Mouse (Mus musculus) limb, embryonic 14.5 days (tissue): ENCODE measurements around the gene Srsf7. TPM values are rescaled to one million over a fixed set of nuclear protein-coding genes. Genes with fewer than 3 reads are reported as not detected.

Experiments used
- ATAC-seq: fragments of 200-750 bp; cut with Nextera tagmentation; 2 replicates; pipeline ENCODE4 v1.8.0; 2017; ENCODE audit warnings: low read depth, moderate number of reproducible peaks, moderate TSS enrichment; ENCODE audit not compliant: low FRiP score
- DNase-seq: peaks from one replicate; pipeline ENCODE4 v3.0.0-alpha.2; 2015; ENCODE audit warnings: low spot score
- H3K27ac ChIP-seq: fragments of 300-500 bp; sonication (generic); replicated peaks from 2 replicates; pipeline ENCODE4 v1.5.1; 2014; ENCODE audit warnings: low read depth, mild to moderate bottlenecking, low read length, moderate library complexity, mixed read lengths
- H3K27me3 ChIP-seq: fragments of 300-500 bp; sonication (generic); 2 replicates; pipeline ENCODE4 v1.6.1; 2014; ENCODE audit warnings: low read length, mixed read lengths; ENCODE audit not compliant: control insufficient read depth, insufficient read depth
- H3K36me3 ChIP-seq: fragments of 300-500 bp; sonication (generic); 2 replicates; pipeline ENCODE4 v1.6.1; 2014; ENCODE audit warnings: mild to moderate bottlenecking, low read length, moderate library complexity, mixed read lengths; ENCODE audit not compliant: control insufficient read depth, insufficient read depth
- H3K4me1 ChIP-seq: fragments of 300-500 bp; sonication (generic); 2 replicates; pipeline ENCODE4 v1.6.1; 2014; ENCODE audit warnings: antibody characterized with exemption, low read length, mixed read lengths; ENCODE audit not compliant: control insufficient read depth, insufficient read depth
- H3K4me2 ChIP-seq: fragments of 300-500 bp; sonication (generic); replicated peaks from 2 replicates; pipeline ENCODE4 v1.6.1; 2014; ENCODE audit warnings: low read depth, mild to moderate bottlenecking, low read length, moderate library complexity; ENCODE audit not compliant: severe bottlenecking
- H3K4me3 ChIP-seq: fragments of 300-500 bp; sonication (generic); replicated peaks from 2 replicates; pipeline ENCODE4 v1.5.1; 2014; ENCODE audit warnings: low read length
- H3K9ac ChIP-seq: fragments of 300-500 bp; sonication (generic); 2 replicates; pipeline ENCODE4 v1.6.1; 2014; ENCODE audit warnings: mild to moderate bottlenecking, low read depth, low read length, moderate library complexity; ENCODE audit not compliant: severe bottlenecking
- H3K9me3 ChIP-seq: fragments of 300-500 bp; sonication (generic); 2 replicates; pipeline ENCODE4 v1.6.1; 2016; ENCODE audit warnings: low read length; ENCODE audit not compliant: control insufficient read depth
- POLR2A ChIP-seq: fragments of 200-500 bp; IDR thresholded peaks from 2 replicates; pipeline ENCODE4 v1.8.0; 2012; ENCODE audit warnings: inconsistent platforms, mild to moderate bottlenecking, moderate library complexity, borderline replicate concordance; ENCODE audit not compliant: insufficient read depth, insufficient read length; ENCODE audit errors: extremely low read depth
- WGBS: fragments of 180-500 bp; shearing (Covaris S2); extraction: QIAGEN DNeasy Blood & Tissue Kit; methylation state at CpG from one replicate; pipeline ENCODE4 v1.1.7; 2014; 5-methylcytosine and 5-hydroxymethylcytosine counted together
- polyA plus RNA-seq, 2 experiments: library from polyadenylated mRNA; depleted of rRNA in 1 of 2; stranded (reverse) in 1 of 2; unstranded in 1 of 2; fragments of >200 nt; fragmentation: Nextera tagmentation in 1 of 2; extraction: Ambion mirVana in 1 of 2; gene quantifications; 2 replicates each; pipeline versions ENCODE4 v1.2.1 to v1.2.3; 2012 to 2014

Gene Srsf7
- polyA plus RNA-seq, 2 experiments = 429 to 577 TPM

DNA sequence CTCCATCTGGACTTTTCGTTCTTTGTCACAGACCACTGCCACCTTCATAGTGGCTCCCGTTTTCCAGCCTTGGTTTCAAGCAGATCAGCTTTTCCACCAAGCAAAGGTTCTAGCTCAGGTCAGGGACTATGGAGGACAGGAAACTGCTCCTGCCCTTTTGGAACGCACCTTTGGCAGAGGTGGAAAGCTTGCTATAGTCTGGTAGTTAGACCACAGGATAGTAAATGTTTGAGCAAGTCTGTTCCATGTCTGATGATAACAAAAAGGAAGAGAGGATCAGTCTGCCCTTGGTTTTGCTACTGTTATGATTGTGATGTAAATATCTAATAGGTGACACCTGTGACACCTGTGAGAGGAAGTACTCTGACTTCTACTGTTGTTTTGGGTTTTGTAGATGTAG lies 31.1 kb downstream of the Srsf7 start:
- Histone ChIP-seq H3K9me3 (no peaks in the 10 kb centered on the region), H3K9ac (no peak overlapping the region), H3K27me3 (no peaks in the 10 kb centered on the region), H3K4me3 (no peak overlapping the region), H3K36me3 (no peaks in the 10 kb centered on the region), H3K27ac (no peak overlapping the region), H3K4me2 (no peak overlapping the region), H3K4me1 (no peaks in the 10 kb centered on the region)
- 91% methylated on average over 3 of the region's 3 CpGs for WGBS
- DNase-seq (no peak), ATAC-seq (no peak)
- no peak for TF ChIP-seq POLR2A

DNA sequence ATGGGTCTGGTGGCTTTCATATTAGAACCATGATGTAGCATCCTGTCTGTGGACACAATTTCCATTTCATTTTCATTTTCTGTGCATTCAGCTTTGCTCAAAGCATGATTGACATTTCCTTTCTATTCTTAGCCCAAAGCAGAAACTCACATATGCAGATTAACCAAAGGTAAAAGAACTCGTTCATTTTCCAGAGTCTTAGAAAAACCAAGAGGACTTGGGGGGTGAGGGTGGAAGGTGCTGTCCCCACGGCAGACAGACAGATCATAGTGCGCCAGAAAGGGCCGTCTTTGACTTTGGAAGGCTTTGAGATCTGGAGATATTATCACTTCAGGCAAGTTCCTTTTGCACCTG lies 31.7 kb downstream of the Srsf7 start:
- Histone ChIP-seq H3K27ac (no peak overlapping the region), H3K36me3 (no peaks in the 10 kb centered on the region), H3K4me2 (no peak overlapping the region), H3K9me3 (no peaks in the 10 kb centered on the region), H3K9ac (no peak overlapping the region), H3K27me3 (no peaks in the 10 kb centered on the region), H3K4me3 (no peak overlapping the region), H3K4me1 (no peaks in the 10 kb centered on the region)
- ATAC-seq (no peak), DNase-seq (no peak)
- WGBS = 84% methylated on average over 4 of the region's 4 CpGs
- no peak for TF ChIP-seq POLR2A

DNA sequence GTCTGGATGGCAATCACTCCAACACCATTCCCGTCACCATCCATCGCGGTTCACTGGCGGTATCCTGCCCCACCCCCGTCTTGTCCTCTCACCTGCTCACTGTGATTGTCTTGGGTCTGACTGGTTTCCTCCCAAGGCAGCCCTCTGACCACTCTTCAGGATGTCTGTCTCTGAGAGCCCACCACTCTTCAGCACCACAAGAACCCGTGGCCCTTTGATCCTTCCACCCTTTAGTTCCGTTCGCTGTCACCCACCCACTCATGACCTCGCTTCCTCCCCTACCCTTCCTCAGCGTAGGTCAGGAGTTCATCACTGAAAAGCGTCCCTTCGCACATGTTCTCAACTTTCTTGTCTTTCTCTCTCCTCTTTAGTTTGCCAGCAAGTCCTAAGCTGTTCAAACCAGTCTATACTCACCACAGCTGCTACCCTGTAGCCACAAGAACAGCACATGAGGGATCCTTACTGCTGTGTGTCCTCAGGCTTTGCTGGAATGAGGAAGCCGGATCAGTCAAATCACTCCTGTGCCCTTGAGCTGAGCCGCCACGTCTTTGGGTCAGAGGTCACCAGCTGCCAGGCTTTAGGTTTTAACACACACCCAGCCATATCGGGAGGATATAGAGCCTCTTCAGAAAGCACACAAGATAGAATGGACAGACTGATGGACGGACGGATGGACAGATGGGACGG lies 32.3 kb downstream of the Srsf7 start:
- 75% methylated on average over 19 of the region's 19 CpGs for WGBS
- Histone ChIP-seq H3K27ac (no peak overlapping the region), H3K4me2 (no peak overlapping the region), H3K4me1 (no peaks in the 10 kb centered on the region), H3K9ac (no peak overlapping the region), H3K27me3 (no peaks in the 10 kb centered on the region), H3K36me3 (no peaks in the 10 kb centered on the region), H3K9me3 (no peaks in the 10 kb centered on the region), H3K4me3 (no peak overlapping the region)
- DNase-seq = no peak
- TF ChIP-seq POLR2A = no peak
- ATAC-seq = no peak

DNA sequence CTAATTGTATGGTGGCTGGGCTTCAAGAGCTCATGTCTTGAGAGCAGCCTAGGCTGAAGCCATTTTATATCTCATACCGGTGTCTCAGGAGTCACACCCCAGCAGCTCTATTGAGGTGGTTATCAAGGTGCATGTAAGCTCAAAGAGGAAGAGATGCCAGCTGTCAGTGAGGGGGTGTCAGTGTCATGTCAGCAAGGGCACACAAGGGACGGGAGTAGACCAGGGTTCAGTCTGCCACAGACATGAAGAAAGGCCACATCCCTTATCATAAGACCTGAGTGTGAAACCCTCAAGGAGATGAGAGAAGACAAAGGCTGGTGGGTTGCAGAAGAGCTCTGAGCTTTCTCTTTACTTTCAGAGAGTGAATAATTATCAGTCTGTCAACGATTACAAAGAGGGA lies 33.0 kb downstream of the Srsf7 start:
- no peak overlapping the region for H3K27ac ChIP-seq
- ATAC-seq (no peak), DNase-seq (no peak)
- H3K4me2 ChIP-seq = no peak overlapping the region
- H3K36me3 ChIP-seq = no peaks in the 10 kb centered on the region
- 88% methylated on average over 3 of the region's 3 CpGs for WGBS
- no peak overlapping the region for H3K9ac ChIP-seq
- peaks cover under 1% of the 10 kb centered on the region; the same call in 1 of the 2 replicates for H3K4me1 ChIP-seq
- H3K9me3 ChIP-seq = no peaks in the 10 kb centered on the region
- no peaks in the 10 kb centered on the region for H3K27me3 ChIP-seq
- H3K4me3 ChIP-seq = no peak overlapping the region
- TF ChIP-seq POLR2A = no peak

DNA sequence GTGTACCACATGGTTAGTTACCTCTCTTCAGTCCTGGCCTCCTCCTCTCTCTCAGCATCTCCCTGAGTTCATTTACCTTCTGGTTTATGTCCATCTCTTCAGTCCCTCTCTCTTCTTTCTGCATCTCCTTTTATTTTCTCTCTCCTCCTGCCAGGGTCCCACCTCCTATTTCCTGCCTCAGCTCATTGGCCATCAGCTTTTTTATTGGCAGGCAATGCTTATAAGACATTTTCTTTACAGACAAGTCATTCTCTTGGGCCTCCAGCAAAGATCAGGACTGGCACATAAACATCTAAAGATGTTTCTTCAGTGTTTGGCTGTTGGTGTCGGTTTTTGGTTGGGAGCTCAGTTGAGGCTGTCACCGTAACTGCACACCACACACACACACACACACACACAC lies 33.4 kb downstream of the Srsf7 start:
- no peak for ATAC-seq
- TF ChIP-seq POLR2A = no peak
- no peak for DNase-seq
- Histone ChIP-seq H3K9ac (no peak overlapping the region), H3K27ac (no peak overlapping the region), H3K4me3 (no peak overlapping the region), H3K36me3 (no peaks in the 10 kb centered on the region), H3K4me2 (no peak overlapping the region), H3K27me3 (no peaks in the 10 kb centered on the region), H3K4me1 (peaks cover 5% of the 10 kb centered on the region), H3K9me3 (no peaks in the 10 kb centered on the region)
- WGBS = 80% methylated on average over 2 of the region's 2 CpGs

DNA sequence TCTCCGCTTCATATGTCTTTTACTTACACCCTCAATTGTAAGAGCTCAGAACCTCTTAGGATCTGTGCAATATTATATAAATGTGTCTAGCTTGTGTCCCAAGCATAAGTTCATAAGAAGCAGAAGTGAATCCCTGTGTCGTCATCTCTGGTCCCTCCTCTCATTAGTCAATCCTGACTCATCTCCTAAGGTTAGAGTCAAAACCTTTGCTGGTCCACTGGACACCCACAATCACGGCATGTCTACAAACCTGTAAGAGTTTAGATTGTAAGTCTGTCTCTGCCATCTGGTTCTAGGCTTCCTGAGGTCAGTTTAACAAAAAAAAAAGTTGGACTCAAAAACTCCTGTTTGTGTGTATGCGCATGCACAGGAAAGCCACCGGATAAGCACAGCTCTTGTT lies 34.3 kb downstream of the Srsf7 start:
- H3K4me2 ChIP-seq = no peak overlapping the region
- no peaks in the 10 kb centered on the region for H3K9me3 ChIP-seq
- no peak for TF ChIP-seq POLR2A
- no peaks in the 10 kb centered on the region for H3K27me3 ChIP-seq
- WGBS = 90% methylated on average over 5 of the region's 5 CpGs
- no peak overlapping the region for H3K4me3 ChIP-seq
- H3K27ac ChIP-seq = no peak overlapping the region
- no peak for DNase-seq
- no peak overlapping the region for H3K9ac ChIP-seq
- no peaks in the 10 kb centered on the region for H3K36me3 ChIP-seq
- peaks cover 15% of the 10 kb centered on the region for H3K4me1 ChIP-seq
- no peak for ATAC-seq
